Mouse (Mus musculus) retina, postnatal 7 days (tissue): ENCODE data around the gene Map3k10.
A peak's percentile ranks its signal among the peaks of the same experiment; 100 is the strongest.
"Not testable (repeated sequence)": the region's sequence is repeated elsewhere in the genome, so short reads cannot be mapped to it uniquely, and the experiment has no call there.

ENCODE experiments used
- DNase-seq: peaks from one replicate; pipeline ENCODE4 v3.0.0-alpha.2; 2012; ENCODE audit warnings: low read depth, low spot score

The Map3k10 gene

DNA sequence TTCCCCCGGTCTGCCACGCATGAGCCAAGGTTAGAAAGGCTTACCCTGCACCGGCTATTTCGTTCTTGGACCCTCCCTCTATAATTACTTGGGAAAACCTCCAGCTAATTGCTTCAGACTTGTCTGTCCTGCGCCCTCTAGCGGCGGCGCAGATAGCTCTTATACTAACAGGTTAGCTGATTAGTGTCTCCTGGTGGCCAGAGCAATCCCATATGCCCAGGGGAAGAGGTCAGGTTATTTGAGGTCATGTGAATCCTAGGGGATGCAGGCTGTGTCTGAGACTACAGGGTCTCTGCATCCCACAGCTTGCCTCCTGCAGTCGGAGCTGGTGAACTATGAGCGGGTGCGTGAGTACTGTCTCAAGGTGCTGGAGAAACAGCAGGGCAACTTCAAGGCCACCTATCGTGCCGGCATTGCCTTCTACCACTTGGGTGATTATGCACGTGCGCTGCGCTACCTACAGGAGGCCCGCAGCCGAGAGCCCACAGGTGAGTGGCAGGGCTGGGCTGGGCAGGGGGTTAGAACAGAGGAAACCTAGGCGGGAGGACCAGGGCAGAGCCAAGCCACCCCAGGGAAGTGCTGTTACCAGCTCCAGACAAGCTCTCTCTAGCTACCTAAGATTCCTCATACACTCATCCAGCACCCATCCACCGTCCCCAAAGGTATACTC, 19.7 kb downstream of the Map3k10 start:
- no peak for DNase-seq

- DNase-seq = peak; percentile 35
These were observed 20.5 kb downstream of the Map3k10 start, which contains the start of gene Ttc9b for GRCm38 (mm10) chr7:27653681-27654437. Gene Ttc9b (plus strand): TSS chr7:27653915.

- DNase-seq = peak; percentile 77
These were observed 23.4 kb downstream of the Map3k10 start for GRCm38 (mm10) chr7:27650949-27651348.

DNA sequence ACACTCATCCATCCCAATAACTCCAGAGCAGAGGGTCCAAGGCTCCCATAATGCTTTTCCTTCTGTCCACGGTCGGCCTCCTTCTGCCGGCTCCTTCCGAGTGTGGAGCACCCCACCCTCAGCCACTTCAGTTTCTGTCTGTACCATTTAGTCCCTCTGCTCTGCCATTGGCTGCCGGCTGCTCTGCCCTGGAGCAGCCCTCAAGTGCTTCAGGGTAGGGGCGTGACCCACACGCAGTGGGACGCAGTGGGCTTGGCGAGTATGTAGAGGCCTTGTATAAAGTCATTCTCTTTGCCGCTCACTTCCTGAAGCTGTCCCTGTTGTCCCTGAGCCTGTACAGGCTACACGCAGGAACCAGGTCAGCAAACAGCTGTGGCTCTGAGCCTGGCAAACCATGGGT, 24.7 kb downstream of the Map3k10 start:
- DNase-seq = no peak

DNA sequence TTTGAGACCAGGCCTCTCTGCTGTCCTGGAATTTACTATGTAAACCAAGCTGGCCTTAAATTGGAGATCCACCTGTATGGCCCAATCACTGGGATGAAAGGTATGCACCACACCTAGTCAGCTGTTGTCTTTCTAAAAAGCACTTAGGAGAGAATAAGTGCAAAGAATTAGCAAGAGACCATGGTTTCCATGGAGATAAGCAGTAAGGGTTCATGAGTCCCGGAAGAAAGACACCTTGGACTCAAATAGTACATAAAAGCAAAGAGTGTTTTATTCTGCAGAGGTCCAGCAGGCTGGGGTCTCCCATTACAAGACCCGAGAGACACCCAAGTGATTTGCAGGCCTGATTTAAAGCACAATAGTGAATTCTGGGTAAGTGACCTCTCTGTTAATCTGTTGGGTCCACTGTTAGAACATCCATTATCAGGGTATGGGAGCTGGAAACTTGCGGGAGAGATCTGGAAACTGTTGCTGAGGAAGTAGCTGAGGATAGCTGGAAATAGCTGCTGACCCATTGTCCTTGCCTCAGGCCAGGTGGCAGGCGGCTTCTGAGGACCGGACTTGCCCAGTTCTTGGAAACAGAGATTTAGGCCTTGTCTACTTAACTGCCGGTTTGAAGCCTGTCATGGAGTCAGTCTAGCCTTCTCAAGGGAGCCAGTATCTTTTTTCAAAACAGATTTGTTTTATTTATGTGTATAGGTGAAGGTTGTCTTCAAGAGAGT, 27.0 kb downstream of the Map3k10 start:
- no peak for DNase-seq

GRCm38 (mm10) chr7:27646516-27646915, 27.9 kb downstream of the Map3k10 start:
- no peak for DNase-seq

- DNase-seq = no peak
These were observed 29.9 kb downstream of the Map3k10 start for GRCm38 (mm10) chr7:27644471-27644870.

DNA sequence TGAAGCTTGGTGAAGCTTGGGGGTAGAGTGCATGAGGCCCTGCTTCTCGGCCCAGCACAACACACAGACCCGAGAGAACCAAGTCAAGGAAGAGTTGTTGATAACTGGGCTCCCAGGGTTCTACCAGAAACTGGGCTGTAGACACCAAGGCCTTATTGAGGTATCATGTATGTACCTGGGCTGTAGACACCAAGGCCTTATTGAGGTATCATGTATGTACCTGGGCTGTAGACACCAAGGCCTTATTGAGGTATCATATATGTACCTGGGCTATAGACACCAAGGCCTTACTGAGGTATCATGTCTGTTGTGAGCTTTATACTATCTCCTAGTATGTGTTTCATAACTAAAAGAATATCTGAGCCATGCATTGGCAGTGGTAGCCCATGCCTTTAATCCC, 39.3 kb downstream of the Map3k10 start:
- DNase-seq = not testable (repeated sequence)

DNA sequence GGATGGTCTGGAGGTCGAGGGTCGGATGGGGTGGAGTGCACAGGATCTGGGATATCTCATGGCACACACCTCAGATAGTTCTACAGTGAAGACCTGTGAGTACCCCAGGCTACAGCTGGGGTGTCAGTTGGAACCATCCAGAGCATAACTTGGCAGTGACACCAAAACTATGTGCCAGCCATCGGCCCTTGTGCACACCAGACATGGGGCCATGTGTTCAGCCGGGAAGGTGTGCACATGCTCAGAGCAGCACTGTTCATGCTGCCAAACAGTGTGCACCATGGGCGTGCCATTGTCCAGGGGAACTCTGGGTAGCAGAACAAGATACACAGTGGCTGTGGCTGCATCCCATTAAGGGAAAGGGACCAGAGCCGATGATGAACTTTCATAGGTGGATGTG, 39.7 kb downstream of the Map3k10 start:
- DNase-seq = no peak

GRCm38 (mm10) chr7:27633166-27633565, 41.2 kb downstream of the Map3k10 start:
- DNase-seq = no peak

DNA sequence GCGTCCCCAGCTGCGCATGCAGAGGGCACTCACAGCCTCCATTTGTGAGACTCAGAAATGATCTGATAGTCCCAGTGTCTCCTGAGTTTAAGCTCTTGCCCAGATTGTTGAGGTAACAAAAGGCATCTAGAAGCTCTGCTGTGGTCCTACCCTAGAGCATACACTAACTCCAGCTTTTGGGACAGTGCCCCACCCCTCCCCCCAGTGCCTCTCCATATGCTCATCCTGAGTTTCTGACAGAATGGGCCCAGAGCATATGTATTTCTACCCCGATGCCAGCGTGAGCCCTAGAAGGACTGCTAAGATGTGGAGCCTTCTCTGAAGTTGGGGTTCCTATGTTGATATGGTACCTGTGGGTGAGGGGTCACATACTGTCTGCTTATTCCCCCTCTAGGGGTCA, 43.0 kb downstream of the Map3k10 start:
- DNase-seq = no peak

DNA sequence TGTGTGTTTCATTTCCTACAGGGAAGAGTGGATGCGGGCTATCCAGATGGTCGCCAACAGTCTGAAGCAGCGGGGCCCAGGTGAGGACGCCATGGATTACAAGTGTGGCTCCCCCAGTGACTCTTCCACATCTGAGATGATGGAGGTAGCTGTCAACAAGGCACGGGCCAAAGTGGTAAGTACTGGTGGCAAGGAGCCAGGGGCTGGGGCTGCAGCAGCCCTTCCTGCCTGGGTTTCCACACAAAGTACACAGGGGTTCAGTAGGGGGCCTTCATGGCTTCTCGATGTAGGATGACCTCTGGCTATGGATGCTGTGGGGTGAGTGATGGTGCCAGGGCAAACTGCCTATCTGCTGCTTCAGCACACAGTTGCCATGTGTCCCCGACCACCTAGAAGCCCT, 45.6 kb downstream of the Map3k10 start:
- DNase-seq = not testable (repeated sequence)

GRCm38 (mm10) chr7:27628190-27628589, 46.2 kb downstream of the Map3k10 start:
- no peak for DNase-seq

DNA sequence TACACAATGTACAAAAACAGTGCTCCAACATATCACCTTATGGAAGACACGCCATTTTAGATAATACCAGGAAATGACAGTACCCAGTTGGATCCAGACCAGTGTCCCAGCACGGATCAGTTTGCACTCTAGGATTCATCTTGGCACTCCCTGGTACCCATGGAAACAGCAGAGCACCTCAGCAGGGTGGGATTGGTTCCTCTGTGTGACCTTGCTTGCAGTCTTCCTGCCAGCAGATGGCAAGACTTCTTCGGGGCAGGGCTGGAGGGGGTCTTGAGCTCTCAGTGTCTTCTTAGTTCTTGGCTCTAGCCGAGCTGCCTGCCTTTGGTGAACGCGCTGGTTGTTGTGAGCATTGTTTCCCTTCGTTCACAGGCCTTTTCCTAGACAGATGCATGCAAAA, 46.7 kb downstream of the Map3k10 start:
- DNase-seq = no peak

- no peak for DNase-seq
These were observed 49.4 kb downstream of the Map3k10 start for GRCm38 (mm10) chr7:27624967-27625366.

- DNase-seq = no peak
These were observed 52.2 kb downstream of the Map3k10 start for GRCm38 (mm10) chr7:27622234-27622633.

DNA sequence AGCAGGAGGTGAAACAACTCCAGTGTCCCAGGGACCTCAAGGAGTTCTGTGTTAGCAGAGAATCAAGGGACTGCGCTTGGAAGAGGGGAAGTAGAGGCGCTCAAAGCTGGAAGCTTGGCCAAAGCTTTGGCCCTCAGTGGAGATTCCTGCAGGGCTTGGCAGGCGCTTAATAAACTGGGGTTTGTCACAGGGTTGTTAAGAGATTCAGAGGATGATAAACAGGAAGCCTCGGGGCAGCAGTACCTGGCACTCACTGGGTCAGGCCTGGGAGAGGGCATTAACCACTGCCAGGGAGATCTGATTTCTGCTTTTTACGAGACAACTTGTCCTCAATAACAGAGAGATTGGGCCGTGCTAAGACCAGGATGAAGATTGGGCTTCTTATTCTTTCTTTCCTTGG, 53.4 kb downstream of the Map3k10 start:
- DNase-seq = no peak

DNA sequence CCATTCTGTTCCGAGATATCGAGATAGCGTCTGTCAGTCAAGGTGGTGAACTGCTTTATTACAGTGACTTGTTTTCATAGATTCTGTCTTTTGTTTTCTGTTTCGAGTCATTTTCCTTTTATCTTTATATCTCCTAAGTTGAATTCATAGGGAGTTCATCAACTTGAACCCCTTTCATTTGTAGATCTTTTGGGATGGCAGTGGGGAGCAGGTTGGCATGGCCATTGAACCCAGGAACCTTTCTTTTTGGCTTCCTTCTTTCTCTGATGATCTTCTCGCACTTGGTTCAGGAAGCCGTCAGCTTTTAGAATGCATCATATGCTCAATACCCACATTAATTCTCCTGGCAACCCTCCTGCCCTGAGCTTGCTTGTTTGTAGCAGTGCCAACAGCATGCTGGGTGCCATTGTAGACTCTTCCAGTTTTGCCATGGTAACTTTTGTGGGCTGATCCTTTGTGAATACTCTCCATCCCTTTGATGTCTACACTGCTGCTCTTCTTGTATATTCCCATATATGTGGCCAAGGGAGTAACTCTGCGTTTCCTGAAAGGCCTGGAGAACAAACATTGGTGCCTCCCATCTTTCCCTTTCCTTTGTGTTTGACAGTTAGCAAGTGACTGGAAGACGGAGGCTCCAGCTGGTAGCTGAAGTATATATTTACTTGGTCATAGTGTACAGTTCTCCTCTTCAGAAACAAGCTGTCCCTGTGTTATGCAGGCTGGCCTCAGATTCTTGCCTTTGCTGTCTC, 60.5 kb downstream of the Map3k10 start:
- DNase-seq = no peak

- no peak for DNase-seq
These were observed 61.5 kb downstream of the Map3k10 start for GRCm38 (mm10) chr7:27612940-27613339.

- DNase-seq = no peak
These were observed 63.5 kb downstream of the Map3k10 start for GRCm38 (mm10) chr7:27610871-27611270.

DNA sequence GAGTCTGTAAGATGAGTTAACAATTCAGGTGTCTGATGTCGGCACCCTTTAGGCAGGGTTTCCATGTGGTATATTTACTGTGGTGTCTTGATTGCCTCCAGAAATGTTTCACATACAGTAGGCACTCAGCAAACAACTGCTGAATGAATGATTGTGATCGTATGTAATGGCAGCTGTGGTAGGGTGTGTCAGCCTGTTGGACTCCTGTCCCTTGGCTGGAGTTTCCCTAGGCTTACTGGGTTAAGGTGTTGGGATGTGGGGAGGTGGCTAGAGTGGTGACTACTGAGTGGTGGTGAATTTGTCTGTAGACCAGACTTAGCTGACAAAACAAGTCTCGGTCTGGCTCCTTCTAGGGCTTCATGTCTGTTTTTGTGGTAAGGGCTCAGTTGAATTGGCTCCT, 64.0 kb downstream of the Map3k10 start:
- DNase-seq = no peak

GRCm38 (mm10) chr7:27609688-27610087, 64.7 kb downstream of the Map3k10 start:
- no peak for DNase-seq
